Mouse (Mus musculus): Measurements from ENCODE around the gene Cep97.
"Not testable (repeated sequence)": the region's sequence is repeated elsewhere in the genome, so short reads cannot be mapped to it uniquely, and the experiment has no call there.

Cep97 gene

GRCm38 (mm10) chr16:55888584-55888960 lies 46.1 kb downstream of the Cep97 start:
- no peak for DNase-seq

- DNase-seq, result no peak
Measured at GRCm38 (mm10) chr16:55887814-55888583, 46.7 kb downstream of the Cep97 start.

GRCm38 (mm10) chr16:55884246-55884645 lies 50.4 kb downstream of the Cep97 start:
- no peak for DNase-seq

- no peak for DNase-seq
Measured at GRCm38 (mm10) chr16:55876025-55876424, 58.6 kb downstream of the Cep97 start.

- no peak for DNase-seq
Measured at GRCm38 (mm10) chr16:55863832-55864231, 70.8 kb downstream of the Cep97 start.

- DNase-seq, result peak; percentile 84
Measured at GRCm38 (mm10) chr16:55863149-55863815, 71.4 kb downstream of the Cep97 start.

GRCm38 (mm10) chr16:55861104-55861503 lies 73.6 kb downstream of the Cep97 start:
- no peak for DNase-seq

GRCm38 (mm10) chr16:55859421-55859820 lies 75.2 kb downstream of the Cep97 start:
- DNase-seq, result not testable (repeated sequence)

GRCm38 (mm10) chr16:55858465-55858864 lies 76.2 kb downstream of the Cep97 start:
- peak; percentile 59 for DNase-seq

- peak; percentile 64 for DNase-seq
Measured at GRCm38 (mm10) chr16:55852943-55853727, 81.5 kb downstream of the Cep97 start.

GRCm38 (mm10) chr16:55852515-55852914 lies 82.1 kb downstream of the Cep97 start:
- DNase-seq, result no peak

GRCm38 (mm10) chr16:55850485-55850884 lies 84.2 kb downstream of the Cep97 start:
- DNase-seq, result no peak

Measured in cerebellum, adult 9-10 months (tissue).